Mouse (Mus musculus) lung, adult 2 months (tissue): ENCODE measurements around the gene Clk1.

Experiments used
- CTCF ChIP-seq: fragments of 200-500 bp; IDR thresholded peaks from 2 replicates; pipeline ENCODE4 v1.5.1; 2011; ENCODE audit warnings: mild to moderate bottlenecking, low read length, control low read depth; ENCODE audit not compliant: insufficient read depth
- POLR2A ChIP-seq: fragments of 200-500 bp; IDR thresholded peaks from 2 replicates; pipeline ENCODE4 v1.6.1; 2011; ENCODE audit warnings: low read depth, mild to moderate bottlenecking, control low read depth, low read length, borderline replicate concordance; ENCODE audit errors: extremely low read depth

DNA sequence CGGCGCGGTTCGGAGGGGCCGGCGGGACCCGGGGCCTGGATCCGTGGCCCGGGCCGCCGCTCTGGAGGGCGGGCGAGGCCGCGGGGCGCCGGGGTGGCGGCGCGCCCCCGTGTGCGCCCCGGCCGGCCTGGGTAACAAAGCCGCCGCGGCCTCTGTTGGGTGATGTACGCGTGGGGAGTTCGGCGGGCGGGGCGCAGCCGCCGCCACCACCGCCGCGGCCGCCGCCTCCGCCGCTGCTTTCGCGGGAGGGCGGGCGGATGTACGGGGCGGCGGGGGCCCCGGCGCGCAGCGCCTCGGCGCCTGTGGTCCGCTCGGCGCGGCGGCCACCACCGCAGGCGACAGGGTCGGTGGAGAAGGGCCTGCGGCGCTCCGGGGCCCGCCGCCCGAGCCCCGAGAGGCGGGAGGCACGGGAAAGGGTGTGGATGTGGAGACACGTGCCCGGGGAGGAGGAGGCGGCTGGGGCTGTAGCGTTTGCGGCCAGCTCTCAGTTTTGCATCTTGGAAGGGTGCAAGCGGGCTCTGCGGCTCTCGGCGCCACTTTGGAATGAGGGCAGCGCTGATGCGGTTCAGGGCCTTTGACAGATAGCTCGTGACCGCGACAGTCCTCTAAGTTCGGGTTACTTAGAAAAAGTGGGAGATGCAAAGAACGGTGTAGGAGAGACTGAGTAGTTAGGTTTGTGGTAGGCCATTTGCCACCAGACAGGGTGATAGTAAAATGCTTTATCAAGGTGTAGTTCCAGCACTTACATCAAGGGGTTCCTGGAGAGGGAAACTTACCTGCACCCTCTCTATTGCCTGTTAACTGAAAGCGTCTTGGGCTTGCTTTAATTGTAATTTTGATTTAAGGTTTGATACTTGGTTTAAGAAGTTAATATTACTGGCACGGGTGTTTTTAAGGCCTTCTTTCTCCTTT, 30.3 kb downstream of the Clk1 start:
- TF ChIP-seq POLR2A (no peak), CTCF (no peak)
